Mouse (Mus musculus) left cerebral cortex, postnatal 10 days (tissue): Measurements from ENCODE around the gene Tmtc2. TPM values are rescaled to one million over a fixed set of nuclear protein-coding genes. Genes with fewer than 3 reads are reported as not detected.

Experiments used
- DNase-seq, 2 experiments: peaks; one replicate each; pipeline ENCODE4 v3.0.0; 2021 to 2022; ENCODE audit warnings: low spot score in 2 of 2, mixed read lengths in 1 of 2; ENCODE audit errors: extremely low spot score in 1 of 2
- intact Hi-C: fragments of 180-260 bp; cut with DNase I; formaldehyde crosslinking; loops from one replicate; pipeline ENCODE4 v1.15.1; 2025
- total RNA-seq, 2 experiments: library from RNA; stranded (reverse); gene quantifications; 2 replicates each; pipeline ENCODE4 v1.2.3; 2021

Gene Tmtc2
- total RNA-seq, 2 experiments from 2014 or later, result 9.1 to 10.0 TPM

- DNase-seq, result no peak
- intact Hi-C loops, result no loop called here
Observed at GRCm38 (mm10) chr10:105557581-105557980, 16.7 kb downstream of the Tmtc2 start.

- intact Hi-C loops, result no loop called here
Observed at GRCm38 (mm10) chr10:105556890-105557572, 17.2 kb downstream of the Tmtc2 start.

GRCm38 (mm10) chr10:105554153-105554552 lies 20.1 kb downstream of the Tmtc2 start:
- intact Hi-C loops, result no loop called here
- DNase-seq, result no peak

More at GRCm38 (mm10) chr10:105556890-105557572, 17.2 kb downstream of the Tmtc2 start:
- DNase-seq, result no peak

- intact Hi-C loops, result no loop called here
- DNase-seq, result no peak
Observed at GRCm38 (mm10) chr10:105548040-105548439, 26.2 kb downstream of the Tmtc2 start.

GRCm38 (mm10) chr10:105544004-105545003 lies 29.9 kb downstream of the Tmtc2 start:
- DNase-seq, result no peak
- intact Hi-C loops, result no loop called here

GRCm38 (mm10) chr10:105542081-105542480 lies 32.2 kb downstream of the Tmtc2 start:
- no peak for DNase-seq
- intact Hi-C loops, result no loop called here

- DNase-seq, result no peak
- intact Hi-C loops, result no loop called here
Observed at GRCm38 (mm10) chr10:105539697-105540096, 34.6 kb downstream of the Tmtc2 start.

GRCm38 (mm10) chr10:105536910-105537309 lies 37.3 kb downstream of the Tmtc2 start:
- intact Hi-C loops, result no loop called here

GRCm38 (mm10) chr10:105535848-105536247 lies 38.4 kb downstream of the Tmtc2 start:
- intact Hi-C loops, result no loop called here
- no peak for DNase-seq

More at GRCm38 (mm10) chr10:105536910-105537309, 37.3 kb downstream of the Tmtc2 start:
- DNase-seq, result no peak

- no peak for DNase-seq
- intact Hi-C loops, result no loop called here
Observed at GRCm38 (mm10) chr10:105532747-105533146, 41.5 kb downstream of the Tmtc2 start.

GRCm38 (mm10) chr10:105532019-105532525 lies 42.2 kb downstream of the Tmtc2 start:
- intact Hi-C loops, result no loop called here
- DNase-seq, result no peak

- intact Hi-C loops, result no loop called here
- no peak for DNase-seq
Observed at GRCm38 (mm10) chr10:105531080-105531894, 43.0 kb downstream of the Tmtc2 start.

GRCm38 (mm10) chr10:105523405-105524088 lies 50.7 kb downstream of the Tmtc2 start:
- no peak for DNase-seq

GRCm38 (mm10) chr10:105522431-105522830 lies 51.8 kb downstream of the Tmtc2 start:
- intact Hi-C loops, result no loop called here
- DNase-seq, result no peak

More at GRCm38 (mm10) chr10:105523405-105524088, 50.7 kb downstream of the Tmtc2 start:
- intact Hi-C loops, result no loop called here

GRCm38 (mm10) chr10:105519154-105519806 lies 55.0 kb downstream of the Tmtc2 start:
- intact Hi-C loops, result no loop called here
- no peak for DNase-seq

GRCm38 (mm10) chr10:105518144-105518543 lies 56.1 kb downstream of the Tmtc2 start:
- no peak for DNase-seq
- intact Hi-C loops, result no loop called here

- intact Hi-C loops, result no loop called here
- DNase-seq, result no peak
Observed at GRCm38 (mm10) chr10:105513777-105514322, 60.4 kb downstream of the Tmtc2 start.
